Mouse (Mus musculus): Measurements from ENCODE around the gene C3ar1. TPM values are rescaled to one million over a fixed set of nuclear protein-coding genes. Genes with fewer than 3 reads are reported as not detected.

C3ar1 gene
- total RNA-seq, 1 experiment from 2014 or later: 1.5 TPM

- ATAC-seq (ENCODE audit: extremely low read depth, insufficient number of reproducible peaks, low FRiP score, poor library complexity, severe bottlenecking): peak; percentile 84
Measured at GRCm38 (mm10) chr6:122834365-122834764, 21.6 kb downstream of the C3ar1 start.

- no peak for ATAC-seq (ENCODE audit: extremely low read depth, insufficient number of reproducible peaks, low FRiP score, poor library complexity, severe bottlenecking)
Measured at GRCm38 (mm10) chr6:122832880-122833279, 23.1 kb downstream of the C3ar1 start.

GRCm38 (mm10) chr6:122828086-122828485 lies 27.9 kb downstream of the C3ar1 start:
- ATAC-seq (ENCODE audit: extremely low read depth, insufficient number of reproducible peaks, low FRiP score, poor library complexity, severe bottlenecking): 0 out of 2 replicates have a peak, but pooled peaks have one; percentile 10

- peak; percentile 57 for ATAC-seq (ENCODE audit: extremely low read depth, insufficient number of reproducible peaks, low FRiP score, poor library complexity, severe bottlenecking)
Measured at GRCm38 (mm10) chr6:122825923-122826742, 29.8 kb downstream of the C3ar1 start.

- ATAC-seq (ENCODE audit: extremely low read depth, insufficient number of reproducible peaks, low FRiP score, poor library complexity, severe bottlenecking): no peak
Measured at GRCm38 (mm10) chr6:122825166-122825565, 30.8 kb downstream of the C3ar1 start.

GRCm38 (mm10) chr6:122824086-122824485 lies 31.9 kb downstream of the C3ar1 start:
- no peak for ATAC-seq (ENCODE audit: extremely low read depth, insufficient number of reproducible peaks, low FRiP score, poor library complexity, severe bottlenecking)

- ATAC-seq (ENCODE audit: extremely low read depth, insufficient number of reproducible peaks, low FRiP score, poor library complexity, severe bottlenecking): peak; percentile 32; the same call in 1 of the 2 replicates
Measured at GRCm38 (mm10) chr6:122821822-122822221, 34.1 kb downstream of the C3ar1 start.

- ATAC-seq (ENCODE audit: extremely low read depth, insufficient number of reproducible peaks, low FRiP score, poor library complexity, severe bottlenecking): peak; percentile 36
Measured at GRCm38 (mm10) chr6:122820799-122821650, 34.9 kb downstream of the C3ar1 start.

- ATAC-seq (ENCODE audit: extremely low read depth, insufficient number of reproducible peaks, low FRiP score, poor library complexity, severe bottlenecking): no peak
Measured at GRCm38 (mm10) chr6:122820071-122820798, 35.7 kb downstream of the C3ar1 start.

GRCm38 (mm10) chr6:122819306-122820070 lies 36.5 kb downstream of the C3ar1 start, which contains the start of gene Foxj2:
TSS of gene Foxj2 (plus strand) at chr6:122819914.
- peak; percentile 47 for ATAC-seq (ENCODE audit: extremely low read depth, insufficient number of reproducible peaks, low FRiP score, poor library complexity, severe bottlenecking)

GRCm38 (mm10) chr6:122813640-122814039 lies 42.3 kb downstream of the C3ar1 start:
- no peak for ATAC-seq (ENCODE audit: extremely low read depth, insufficient number of reproducible peaks, low FRiP score, poor library complexity, severe bottlenecking)

GRCm38 (mm10) chr6:122812716-122813115 lies 43.2 kb downstream of the C3ar1 start:
- no peak for ATAC-seq (ENCODE audit: extremely low read depth, insufficient number of reproducible peaks, low FRiP score, poor library complexity, severe bottlenecking)

GRCm38 (mm10) chr6:122811771-122812600 lies 44.0 kb downstream of the C3ar1 start:
- peak; percentile 34; the same call in 1 of the 2 replicates for ATAC-seq (ENCODE audit: extremely low read depth, insufficient number of reproducible peaks, low FRiP score, poor library complexity, severe bottlenecking)

GRCm38 (mm10) chr6:122811280-122811652 lies 44.7 kb downstream of the C3ar1 start:
- ATAC-seq (ENCODE audit: extremely low read depth, insufficient number of reproducible peaks, low FRiP score, poor library complexity, severe bottlenecking): peak; percentile 67

- peak; percentile 91 for ATAC-seq (ENCODE audit: extremely low read depth, insufficient number of reproducible peaks, low FRiP score, poor library complexity, severe bottlenecking)
Measured at GRCm38 (mm10) chr6:122810615-122811279, 45.2 kb downstream of the C3ar1 start.

GRCm38 (mm10) chr6:122810022-122810614 lies 45.8 kb downstream of the C3ar1 start:
- peak; percentile 6; the same call in 1 of the 2 replicates for ATAC-seq (ENCODE audit: extremely low read depth, insufficient number of reproducible peaks, low FRiP score, poor library complexity, severe bottlenecking)

- ATAC-seq (ENCODE audit: extremely low read depth, insufficient number of reproducible peaks, low FRiP score, poor library complexity, severe bottlenecking): peak; percentile 90
Measured at GRCm38 (mm10) chr6:122804418-122804817, 51.5 kb downstream of the C3ar1 start.
